Mouse (Mus musculus): ENCODE measurements around the gene Slc27a3. TPM values are rescaled to one million over a fixed set of nuclear protein-coding genes. Genes with fewer than 3 reads are reported as not detected.

Slc27a3 gene
- total and polyA plus RNA-seq, 3 experiments, result 1.3 to 2.6 (median 1.9) TPM

GRCm38 (mm10) chr3:90388726-90389510 lies 820 bp downstream of the Slc27a3 start:
- Histone ChIP-seq H3K4me3 (replicated peaks in 1 of 3; ENCODE audit: low read depth in 2 of 3, low read length in 2 of 3, poor library complexity in 1 of 3) (no peak overlapping the region), H3K79me2 (replicated peaks; ENCODE audit: control insufficient read depth, extremely low read depth, insufficient read depth, poor library complexity, severe bottlenecking) (no peaks in the 10 kb centered on the region), H3K4me2 (ENCODE audit: insufficient read depth, low read depth, poor library complexity, severe bottlenecking) (no peak overlapping the region), H3K4me1 (ENCODE audit: control insufficient read depth in 1 of 2, insufficient read depth in 2 of 2) (peaks cover 6 to 28% of the 10 kb centered on the region in 2 experiments; a peak in 3 of 4 replicates), H3K27ac (ENCODE audit: insufficient read depth, low read depth) (no peak overlapping the region), H3K9me3 (replicated peaks; ENCODE audit: low read length) (no peaks in the 10 kb centered on the region), H3K9ac (ENCODE audit: insufficient read depth, low read depth) (no peak overlapping the region), H3K36me3 (replicated peaks in 1 of 2; ENCODE audit: control insufficient read depth in 1 of 2, insufficient read depth in 1 of 2, low read length in 1 of 2) (peaks cover 78 to 93% of the 10 kb centered on the region in 2 experiments), H3K27me3 (replicated peaks) (no peaks in the 10 kb centered on the region)
- no peak for TF ChIP-seq POLR2A (IDR thresholded peaks at IDR 0.05; ENCODE audit: low read depth, low read length)
- TF ChIP-seq ZKSCAN1 (IDR thresholded peaks at IDR 0.05; ENCODE audit: borderline replicate concordance, low read depth, low read length), result no peak
- no peak for TF ChIP-seq HCFC1 (IDR thresholded peaks at IDR 0.05; ENCODE audit: low read depth, low read length)
- TF ChIP-seq KAT2A (IDR thresholded peaks at IDR 0.05; ENCODE audit: insufficient replicate concordance, low read length), result no peak
- TF ChIP-seq SMC3 (IDR thresholded peaks at IDR 0.05; ENCODE audit: low read depth, low read length), result no peak
- no peak for TF ChIP-seq UBTF (IDR thresholded peaks at IDR 0.05; ENCODE audit: low read depth, low read length)
- no peak for TF ChIP-seq CHD2 (IDR thresholded peaks at IDR 0.05; ENCODE audit: low read length)
- no peak for TF ChIP-seq SIN3A (IDR thresholded peaks at IDR 0.05; ENCODE audit: low read length)
- no peak for TF ChIP-seq NELFE (IDR thresholded peaks at IDR 0.05; ENCODE audit: low read depth, low read length)
- no peak for TF ChIP-seq GABPA (IDR thresholded peaks at IDR 0.05; ENCODE audit: insufficient replicate concordance, low read depth, low read length)
- no peak for TF ChIP-seq MYC (IDR thresholded peaks at IDR 0.05; ENCODE audit: low read depth, low read length)
- in situ Hi-C loops (cut with MboI; ENCODE audit: low pct_ligation_motif_present, low pct_unique_long_range_greater_than_20kb, low sequenced_read_pairs), result no loop called here
- DNase-seq (ENCODE audit: extremely low read depth), result no peak
- dilution Hi-C loops (cut with MboI; ENCODE audit: extremely low pct_ligation_motif_present, extremely low pct_unique_long_range_greater_than_20kb, low sequenced_read_pairs), result no loop called here

- dilution Hi-C loops (cut with MboI; ENCODE audit: extremely low pct_ligation_motif_present, extremely low pct_unique_long_range_greater_than_20kb, low sequenced_read_pairs), result no loop called here
- no peak for DNase-seq (ENCODE audit: extremely low read depth)
- H3K79me2 ChIP-seq (replicated peaks; ENCODE audit: control insufficient read depth, extremely low read depth, insufficient read depth, poor library complexity, severe bottlenecking), result no peaks in the 10 kb centered on the region
These were observed 1.5 kb downstream of the Slc27a3 start for GRCm38 (mm10) chr3:90388192-90388591.

More at GRCm38 (mm10) chr3:90388192-90388591, 1.5 kb downstream of the Slc27a3 start:
- Histone ChIP-seq H3K9ac (ENCODE audit: insufficient read depth, low read depth) (no peak overlapping the region), H3K27me3 (replicated peaks) (no peaks in the 10 kb centered on the region), H3K27ac (ENCODE audit: insufficient read depth, low read depth) (no peak overlapping the region), H3K4me1 (ENCODE audit: control insufficient read depth in 1 of 2, insufficient read depth in 2 of 2) (peaks cover 10 to 31% of the 10 kb centered on the region in 2 experiments), H3K4me3 (replicated peaks in 1 of 3; ENCODE audit: low read depth in 2 of 3, low read length in 2 of 3, poor library complexity in 1 of 3) (no peak overlapping the region), H3K36me3 (replicated peaks in 1 of 2; ENCODE audit: control insufficient read depth in 1 of 2, insufficient read depth in 1 of 2, low read length in 1 of 2) (peaks cover 70 to 86% of the 10 kb centered on the region in 2 experiments), H3K9me3 (replicated peaks; ENCODE audit: low read length) (no peaks in the 10 kb centered on the region), H3K4me2 (ENCODE audit: insufficient read depth, low read depth, poor library complexity, severe bottlenecking) (no peak overlapping the region)
- TF ChIP-seq NELFE (IDR thresholded peaks at IDR 0.05; ENCODE audit: low read depth, low read length) (no peak), ELF1 (IDR thresholded peaks at IDR 0.05; ENCODE audit: low read depth, low read length) (no peak), JUN (IDR thresholded peaks at IDR 0.05; ENCODE audit: insufficient read depth, low read depth, low read length) (no peak), CTCF (conservative IDR thresholded peaks at IDR 0.05 in 1 of 2, IDR thresholded peaks at IDR 0.05 in 1 of 2; ENCODE audit: low read depth in 2 of 2, low read length in 2 of 2) (no peak), MAZ (IDR thresholded peaks at IDR 0.05; ENCODE audit: low read depth, low read length) (no peak), RCOR1 (conservative IDR thresholded peaks at IDR 0.05; ENCODE audit: low read depth, low read length) (no peak), IRF4 (IDR thresholded peaks at IDR 0.05; ENCODE audit: low read depth, low read length) (no peak), JUND (conservative IDR thresholded peaks at IDR 0.05; ENCODE audit: low read depth, low read length) (no peak), MXI1 (IDR thresholded peaks at IDR 0.05; ENCODE audit: low read depth, low read length) (no peak), UBTF (IDR thresholded peaks at IDR 0.05; ENCODE audit: low read depth, low read length) (no peak)
- in situ Hi-C loops (cut with MboI; ENCODE audit: low pct_ligation_motif_present, low pct_unique_long_range_greater_than_20kb, low sequenced_read_pairs), result no loop called here

Data from CH12.LX (cell line).